Mouse (Mus musculus) forebrain, embryonic 12.5 days (tissue): Measurements from ENCODE around the gene Sox21. TPM values are rescaled to one million over a fixed set of nuclear protein-coding genes. Genes with fewer than 3 reads are reported as not detected.

Experiments
- ATAC-seq: fragments of 200-750 bp; cut with Nextera tagmentation; 2 replicates; pipeline ENCODE4 v1.8.0; 2017; ENCODE audit warnings: moderate TSS enrichment; ENCODE audit not compliant: low FRiP score
- H3K27ac ChIP-seq: fragments of 300-500 bp; sonication (generic); 2 replicates; pipeline ENCODE4 v1.5.1; 2016; ENCODE audit warnings: mild to moderate bottlenecking
- H3K27me3 ChIP-seq: fragments of 300-500 bp; sonication (generic); 2 replicates; pipeline ENCODE4 v1.6.1; 2016; ENCODE audit warnings: mild to moderate bottlenecking
- H3K36me3 ChIP-seq: fragments of 300-500 bp; sonication (generic); replicated peaks from 2 replicates; pipeline ENCODE4 v1.6.1; 2016; ENCODE audit warnings: mild to moderate bottlenecking
- H3K4me1 ChIP-seq: fragments of 300-500 bp; sonication (generic); 2 replicates; pipeline ENCODE4 v1.6.1; 2016
- H3K4me2 ChIP-seq: fragments of 300-500 bp; sonication (generic); 2 replicates; pipeline ENCODE4 v1.6.1; 2016; ENCODE audit warnings: mild to moderate bottlenecking, moderate library complexity
- H3K4me3 ChIP-seq: fragments of 300-500 bp; sonication (generic); replicated peaks from 2 replicates; pipeline ENCODE4 v1.5.1; 2016; ENCODE audit warnings: mild to moderate bottlenecking
- H3K9ac ChIP-seq: fragments of 300-500 bp; sonication (generic); 2 replicates; pipeline ENCODE4 v1.6.1; 2016; ENCODE audit warnings: mild to moderate bottlenecking
- H3K9me3 ChIP-seq: fragments of 300-500 bp; sonication (generic); 2 replicates; pipeline ENCODE4 v1.6.1; 2016
- WGBS: fragments of 180-500 bp; shearing (Covaris S2); methylation state at CpG from one replicate; pipeline ENCODE4 v1.1.7; 2016; 5-methylcytosine and 5-hydroxymethylcytosine counted together
- polyA plus RNA-seq: library from polyadenylated mRNA; unstranded; fragments of >200 nt; fragmentation: Nextera tagmentation; extraction: Ambion mirVana; gene quantifications from 2 replicates; pipeline ENCODE4 v1.2.1, GENCODE M21; 2016

Sox21 gene
- polyA plus RNA-seq, 1 experiment from 2014 or later, result 21.2 TPM

DNA sequence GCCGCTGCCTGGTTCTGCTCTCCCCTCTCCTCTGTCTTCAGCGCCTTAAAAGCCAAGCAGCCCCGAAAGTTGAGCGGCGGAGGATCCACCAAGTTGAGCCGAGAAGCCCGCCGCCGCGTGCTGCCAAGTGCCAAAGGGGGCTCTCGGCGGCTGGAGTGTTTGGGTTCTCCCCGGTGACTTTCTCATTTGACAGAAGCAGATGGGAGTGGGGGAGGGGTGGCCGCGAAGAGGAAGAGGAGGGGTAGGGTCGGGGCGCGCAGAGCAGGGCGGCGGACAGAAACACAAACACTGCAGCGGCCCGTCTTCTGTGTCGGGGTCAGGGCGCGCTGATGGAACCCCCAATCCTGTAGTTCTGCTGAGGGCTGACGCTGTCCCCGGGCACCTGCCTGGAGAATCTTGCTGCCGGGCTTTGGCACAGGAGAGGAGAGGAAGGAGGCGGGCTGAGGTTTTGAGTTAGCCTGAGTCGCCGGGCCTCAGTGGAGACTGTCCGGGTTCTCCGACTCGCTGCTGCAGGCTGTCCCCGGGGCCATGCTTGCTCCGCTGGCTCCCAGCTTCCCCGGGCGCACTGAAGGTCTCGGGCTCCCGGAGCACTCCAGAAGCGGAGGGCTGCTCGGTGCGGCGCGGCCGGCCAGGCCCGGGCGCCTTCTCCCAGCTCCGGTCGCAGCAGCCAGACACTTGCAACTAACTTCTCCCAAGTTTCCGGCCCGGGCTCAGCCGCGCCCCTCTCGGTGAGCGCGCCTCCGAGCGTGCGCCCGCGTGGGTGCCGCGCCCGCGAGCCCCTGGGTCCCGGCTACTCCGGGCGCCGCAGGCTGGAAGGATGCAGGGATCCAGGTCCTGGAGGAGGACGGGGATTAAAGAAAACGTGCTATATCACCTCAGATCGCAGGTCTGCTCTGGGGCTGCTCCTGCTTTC, 601 bp downstream of the Sox21 start:
- H3K9ac ChIP-seq, result peak overlapping the region; percentile 90
- peak overlapping the region; percentile 95 for H3K27ac ChIP-seq
- H3K4me1 ChIP-seq, result peaks cover 32% of the 10 kb centered on the region
- peak overlapping the region; percentile 83 for H3K4me3 ChIP-seq
- H3K9me3 ChIP-seq, result no peaks in the 10 kb centered on the region
- ATAC-seq, result peak; percentile 57
- peaks cover 28% of the 10 kb centered on the region for H3K27me3 ChIP-seq
- H3K36me3 ChIP-seq, result peaks cover 17% of the 10 kb centered on the region
- H3K4me2 ChIP-seq, result peak overlapping the region; percentile 75
- under 1% methylated on average over 73 of the region's 73 CpGs for WGBS

DNA sequence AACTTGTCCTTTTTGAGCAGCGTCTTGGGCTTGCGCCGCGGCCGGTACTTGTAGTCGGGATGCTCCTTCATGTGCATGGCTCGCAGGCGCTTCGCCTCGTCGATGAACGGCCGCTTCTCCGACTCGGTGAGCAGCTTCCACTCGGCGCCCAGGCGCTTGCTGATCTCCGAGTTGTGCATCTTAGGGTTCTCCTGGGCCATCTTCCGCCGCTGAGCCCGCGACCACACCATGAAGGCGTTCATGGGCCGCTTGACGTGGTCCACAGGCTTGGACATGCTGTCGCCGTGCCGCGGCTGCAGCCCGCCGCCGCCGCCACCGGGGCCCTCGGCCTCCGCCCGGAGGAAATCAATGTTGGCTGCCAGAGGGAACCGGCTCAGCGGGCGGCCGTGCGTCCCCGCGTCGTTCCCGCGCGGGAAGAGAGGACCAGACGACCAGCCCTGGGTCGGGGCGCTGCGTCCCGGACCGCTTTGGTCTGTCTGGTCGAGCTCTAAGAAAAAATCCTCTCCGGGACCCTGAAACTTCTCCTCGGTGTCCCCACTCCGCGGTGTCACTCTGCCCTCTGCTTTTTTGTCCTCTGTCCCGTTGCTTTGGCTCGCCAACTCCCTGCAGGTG, 1.4 kb downstream of the Sox21 start:
- Histone ChIP-seq H3K9me3 (no peaks in the 10 kb centered on the region), H3K27ac (peak overlapping the region; percentile 95), H3K4me3 (peak overlapping the region; percentile 83), H3K9ac (peak overlapping the region; percentile 90), H3K4me1 (peaks cover 37% of the 10 kb centered on the region), H3K4me2 (peak overlapping the region; percentile 75), H3K36me3 (peaks cover 17% of the 10 kb centered on the region), H3K27me3 (peaks cover 22% of the 10 kb centered on the region)
- no peak for ATAC-seq
- WGBS, result under 1% methylated on average over 62 of the region's 62 CpGs

DNA sequence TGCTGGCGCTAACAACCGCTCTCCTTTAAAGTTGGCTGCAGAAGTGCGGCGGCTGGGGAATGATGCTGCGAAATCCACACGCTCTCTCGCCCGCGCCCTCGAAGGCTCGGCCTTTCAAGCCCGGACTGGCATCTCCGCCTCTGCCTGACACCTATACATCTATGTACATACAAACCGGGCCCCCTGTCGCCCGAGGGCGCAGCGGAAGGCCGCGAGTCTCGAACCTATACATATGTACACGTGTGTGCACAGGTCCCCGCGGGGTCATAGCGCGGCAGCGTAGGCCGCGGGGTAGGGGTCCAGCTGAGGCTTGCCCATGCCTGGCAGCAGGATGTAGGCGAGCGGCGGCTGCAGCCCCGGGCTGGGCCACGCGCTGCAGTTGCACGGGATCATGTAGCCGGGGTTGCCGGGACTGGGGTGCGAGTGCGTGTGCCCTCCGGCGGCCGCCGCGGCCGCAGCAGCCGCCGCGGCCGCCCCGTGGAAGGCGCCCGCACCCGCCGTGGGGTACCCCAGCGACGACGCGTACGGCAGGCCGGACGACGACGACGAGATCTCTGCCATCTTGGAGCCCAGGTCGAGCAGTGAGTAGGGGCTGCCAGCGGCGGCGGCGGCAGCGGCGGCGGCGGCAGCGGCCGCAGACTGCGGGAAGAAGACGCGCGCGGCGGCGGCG, 2.2 kb downstream of the Sox21 start:
- no peak for ATAC-seq
- Histone ChIP-seq H3K27ac (peak overlapping the region; percentile 95), H3K9me3 (no peaks in the 10 kb centered on the region), H3K27me3 (peaks cover 17% of the 10 kb centered on the region), H3K36me3 (peaks cover 17% of the 10 kb centered on the region), H3K4me1 (peaks cover 40% of the 10 kb centered on the region), H3K9ac (peak overlapping the region; percentile 90), H3K4me2 (peak overlapping the region; percentile 75), H3K4me3 (peak overlapping the region; percentile 83)
- under 1% methylated on average over 75 of the region's 84 CpGs for WGBS

DNA sequence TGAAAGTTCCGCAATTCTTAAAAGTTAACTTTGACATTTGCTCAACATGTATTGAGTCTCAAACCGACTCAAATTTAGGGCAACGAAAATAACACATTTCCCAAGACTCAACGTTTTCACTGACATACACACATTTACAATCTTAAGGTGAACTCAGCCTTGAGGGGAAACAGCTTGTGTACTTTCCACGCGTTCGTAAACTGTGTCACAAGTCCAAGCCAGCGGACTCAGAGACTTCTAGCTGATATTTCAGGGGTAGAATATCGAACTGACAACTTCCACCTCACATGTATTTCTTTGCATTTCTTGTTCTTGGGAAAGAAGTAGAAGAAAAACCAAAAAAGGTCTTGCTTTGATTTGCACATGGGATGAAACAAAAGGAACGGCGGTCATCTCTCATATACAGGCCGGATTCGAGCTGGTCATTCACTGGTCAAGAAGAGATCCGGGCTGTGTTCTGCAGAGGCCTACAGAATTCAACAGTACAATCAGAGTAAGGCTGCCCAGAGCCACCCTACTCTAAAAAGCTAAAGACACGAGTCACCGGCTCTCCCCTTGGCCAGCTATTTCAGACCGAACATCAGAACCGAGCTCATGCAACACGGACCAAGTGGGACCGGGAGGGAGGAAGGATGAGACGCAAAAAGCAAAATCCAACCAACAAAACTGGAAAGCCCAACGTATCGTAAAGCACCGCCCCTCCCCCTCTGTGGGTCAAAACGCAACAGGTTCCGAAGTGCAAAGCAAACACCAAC, 2.9 kb downstream of the Sox21 start:
- ATAC-seq, result no peak
- Histone ChIP-seq H3K9me3 (no peaks in the 10 kb centered on the region), H3K4me2 (peak overlapping the region; percentile 75), H3K36me3 (peaks cover 17% of the 10 kb centered on the region), H3K4me3 (peak overlapping the region; percentile 83), H3K27ac (peak overlapping the region; percentile 95), H3K9ac (peak overlapping the region; percentile 90), H3K4me1 (peaks cover 44% of the 10 kb centered on the region), H3K27me3 (peaks cover 17% of the 10 kb centered on the region)
- WGBS, result 1% methylated on average over 26 of the region's 26 CpGs

DNA sequence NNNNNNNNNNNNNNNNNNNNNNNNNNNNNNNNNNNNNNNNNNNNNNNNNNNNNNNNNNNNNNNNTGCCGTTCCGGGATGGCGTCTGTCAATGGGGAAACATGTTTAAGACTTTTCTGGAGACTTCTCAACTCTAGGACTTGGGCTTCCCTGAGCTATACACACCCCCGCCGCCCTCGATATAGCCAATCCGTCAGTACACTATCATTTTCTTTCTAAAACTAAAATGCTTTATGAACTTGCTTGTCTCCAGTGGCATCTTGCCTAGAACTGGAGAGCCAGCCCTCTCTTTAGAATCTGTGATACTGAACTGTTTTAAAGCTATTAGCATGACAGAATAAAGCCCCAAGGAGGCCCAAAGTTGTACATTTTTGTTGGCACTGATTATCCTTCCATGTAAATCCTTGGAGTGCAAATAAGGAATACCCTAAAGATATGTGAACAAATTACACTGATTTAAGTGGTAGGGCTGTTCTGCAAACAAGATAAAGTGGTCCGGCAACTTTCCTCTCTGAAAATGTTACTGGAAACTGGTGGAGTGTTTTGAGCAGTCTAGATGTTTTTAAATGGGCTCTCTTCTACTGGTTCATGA, 4.4 kb downstream of the Sox21 start:
- Histone ChIP-seq H3K9me3 (no peaks in the 10 kb centered on the region), H3K9ac (peak overlapping the region; percentile 47), H3K4me3 (peak overlapping the region; percentile 32), H3K27me3 (peaks cover 28% of the 10 kb centered on the region), H3K27ac (peak overlapping the region; percentile 92), H3K4me2 (peak overlapping the region; percentile 64), H3K4me1 (peaks cover 59% of the 10 kb centered on the region), H3K36me3 (peaks cover 17% of the 10 kb centered on the region)
- under 1% methylated on average over 8 of the region's 8 CpGs for WGBS
- no peak for ATAC-seq

DNA sequence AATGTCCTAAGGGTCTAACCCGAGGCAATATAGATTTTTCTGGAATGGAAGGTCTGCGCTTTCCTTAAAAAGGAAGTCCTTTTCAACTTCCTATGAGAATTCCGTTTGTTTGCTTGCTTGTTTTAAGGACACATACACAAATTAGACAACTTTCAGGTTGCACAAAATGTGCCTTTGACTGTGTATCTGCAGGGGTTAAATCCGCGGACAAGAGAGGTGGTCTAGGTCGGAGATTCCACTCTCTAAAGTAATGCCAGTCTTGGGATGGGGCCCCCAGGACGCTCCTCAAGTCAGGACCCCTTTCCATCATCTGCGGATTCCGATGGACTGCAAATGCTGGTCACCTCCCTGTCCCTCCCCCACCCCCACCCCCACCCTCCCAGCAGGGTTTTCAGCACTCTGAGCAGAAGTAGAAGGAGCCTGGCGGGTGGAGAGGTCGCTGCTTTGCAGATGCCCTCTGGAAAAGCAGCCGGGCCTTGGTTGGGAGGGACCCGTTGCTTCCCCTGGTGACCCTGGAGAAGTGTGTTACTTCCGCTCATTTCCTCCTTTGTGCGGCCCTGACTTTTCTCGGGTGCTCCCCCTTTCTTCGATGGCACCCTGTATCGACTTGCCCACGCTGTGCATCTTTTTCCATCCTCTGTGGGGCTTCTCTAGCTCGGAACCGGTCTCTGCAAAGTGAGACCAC, 10.2 kb downstream of the Sox21 start:
- 1% methylated on average over 21 of the region's 21 CpGs for WGBS
- H3K9me3 ChIP-seq, result no peaks in the 10 kb centered on the region
- no peaks in the 10 kb centered on the region for H3K36me3 ChIP-seq
- H3K4me3 ChIP-seq, result peak overlapping the region; percentile 21; the same call in 1 of the 2 replicates
- no peak for ATAC-seq
- peak overlapping the region; percentile 19; the same call in 1 of the 2 replicates for H3K27ac ChIP-seq
- H3K9ac ChIP-seq, result no peak overlapping the region
- H3K27me3 ChIP-seq, result peaks cover 68% of the 10 kb centered on the region
- H3K4me1 ChIP-seq, result peaks cover 57% of the 10 kb centered on the region
- peak overlapping the region; percentile 50 for H3K4me2 ChIP-seq

DNA sequence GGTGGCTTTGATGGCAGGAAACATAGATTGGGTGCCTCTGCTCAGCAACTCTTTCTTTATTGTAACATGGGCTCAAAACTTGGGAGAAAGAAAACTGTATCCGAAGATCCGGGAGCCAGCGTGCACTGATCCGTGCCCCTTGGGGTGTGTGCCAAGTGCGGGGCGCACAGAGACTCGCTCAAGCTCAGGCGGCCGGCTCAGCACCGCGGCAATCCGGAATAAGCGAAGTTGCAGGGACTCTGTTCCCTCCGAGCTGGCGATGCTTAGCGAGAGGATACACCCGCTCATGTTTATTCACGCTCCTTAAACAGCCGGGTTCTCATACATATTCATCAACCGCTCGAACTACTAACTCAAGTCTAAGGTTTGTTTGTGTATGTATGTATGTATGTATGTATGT, 10.9 kb downstream of the Sox21 start:
- no peak overlapping the region for H3K27ac ChIP-seq
- peak overlapping the region; percentile 50 for H3K4me2 ChIP-seq
- peak overlapping the region; percentile 34; the same call in 1 of the 2 replicates for H3K9ac ChIP-seq
- no peaks in the 10 kb centered on the region for H3K36me3 ChIP-seq
- under 1% methylated on average over 21 of the region's 21 CpGs for WGBS
- ATAC-seq, result peak; percentile 33
- H3K9me3 ChIP-seq, result no peaks in the 10 kb centered on the region
- peak overlapping the region; percentile 21 for H3K4me3 ChIP-seq
- H3K4me1 ChIP-seq, result peaks cover 50% of the 10 kb centered on the region
- peaks cover 74% of the 10 kb centered on the region for H3K27me3 ChIP-seq

DNA sequence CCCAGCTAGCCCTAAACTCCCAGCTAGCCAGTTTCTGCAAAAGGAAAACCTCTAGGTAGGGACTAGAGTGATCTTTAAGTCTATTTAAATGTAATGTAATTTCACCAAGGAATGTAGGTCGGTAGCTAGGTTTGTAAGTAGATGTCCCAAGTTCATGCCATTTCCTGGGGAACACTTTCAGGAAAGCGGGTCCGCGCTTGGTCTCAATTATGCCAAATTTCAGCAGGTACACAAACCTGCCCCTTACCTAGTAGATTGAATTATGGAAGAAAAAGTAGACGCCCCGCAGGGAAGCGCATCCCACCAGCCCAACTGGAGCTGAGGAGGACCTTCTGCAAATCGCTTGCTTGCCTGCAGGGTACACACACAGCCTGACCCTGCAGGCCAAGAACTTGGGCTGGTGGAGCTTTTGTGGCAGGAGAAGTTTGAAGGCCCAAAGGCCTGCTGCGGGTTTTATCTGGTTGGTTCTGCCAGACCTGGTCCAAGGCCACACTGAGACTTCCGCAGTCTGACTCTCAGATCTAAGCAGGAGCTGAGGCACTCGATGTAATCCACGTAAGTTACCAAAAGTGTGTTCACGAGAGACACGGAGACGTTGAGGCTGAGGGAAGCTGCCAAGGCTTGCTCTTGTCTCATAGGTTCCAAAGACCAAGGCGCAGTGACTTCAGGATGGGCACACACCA, 11.6 kb downstream of the Sox21 start:
- peak overlapping the region; percentile 50 for H3K4me2 ChIP-seq
- H3K4me1 ChIP-seq, result peaks cover 49% of the 10 kb centered on the region
- no peaks in the 10 kb centered on the region for H3K9me3 ChIP-seq
- H3K27me3 ChIP-seq, result peaks cover 78% of the 10 kb centered on the region
- 26% methylated on average over 16 of the region's 16 CpGs for WGBS
- ATAC-seq, result no peak
- no peaks in the 10 kb centered on the region for H3K36me3 ChIP-seq
- H3K4me3 ChIP-seq, result no peak overlapping the region; the same call in 1 of the 2 replicates
- no peak overlapping the region for H3K27ac ChIP-seq
- H3K9ac ChIP-seq, result peak overlapping the region; percentile 34; the same call in 1 of the 2 replicates

DNA sequence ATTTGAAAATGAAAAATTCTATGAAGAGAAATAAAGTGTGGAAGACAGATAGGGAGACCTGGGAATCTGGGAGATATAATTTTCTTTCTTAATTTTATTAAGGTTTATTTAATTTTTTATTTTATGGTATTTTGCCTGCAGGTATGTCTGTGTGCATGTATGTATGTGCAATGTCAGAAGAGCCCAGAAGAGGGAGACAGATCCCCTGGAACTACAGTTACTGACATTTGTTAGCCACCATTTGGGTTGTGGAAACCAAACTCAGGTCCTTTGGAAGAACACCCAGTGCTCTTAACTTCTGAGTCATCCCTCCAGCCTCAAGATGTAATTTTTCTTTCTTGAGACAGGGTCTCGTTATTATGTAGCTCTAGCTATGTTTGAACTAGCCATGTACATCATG, 15.9 kb downstream of the Sox21 start:
- 94% methylated on average over 1 of the region's 1 CpGs for WGBS
- Histone ChIP-seq H3K4me3 (no peak overlapping the region), H3K9ac (no peak overlapping the region), H3K4me2 (no peak overlapping the region), H3K36me3 (no peaks in the 10 kb centered on the region), H3K9me3 (no peaks in the 10 kb centered on the region), H3K27ac (no peak overlapping the region), H3K27me3 (peaks cover 86% of the 10 kb centered on the region), H3K4me1 (peaks cover 9% of the 10 kb centered on the region)
- ATAC-seq, result no peak

DNA sequence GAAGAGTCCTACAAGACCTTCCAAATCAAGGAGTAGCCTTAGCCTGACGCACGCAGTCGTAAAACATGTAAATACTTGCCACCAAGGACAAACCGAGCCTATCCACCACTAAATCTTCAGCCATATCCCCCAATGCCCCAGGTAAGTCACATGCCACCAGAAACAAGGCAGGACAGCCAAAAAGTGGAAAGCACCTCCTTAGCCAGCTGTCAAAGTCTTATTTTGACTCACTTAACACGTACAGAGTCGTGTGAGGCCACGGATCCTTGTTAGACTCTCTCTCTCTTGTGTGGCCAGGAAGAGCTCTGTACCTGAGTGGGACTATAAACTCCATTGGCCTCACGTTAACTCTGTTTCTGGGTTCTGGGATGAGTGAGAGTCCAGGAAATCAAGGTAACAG, 20.0 kb downstream of the Sox21 start:
- Histone ChIP-seq H3K4me1 (0 out of 2 replicates have a peak, but pooled peaks cover 5% of the 10 kb centered on the region), H3K9me3 (no peaks in the 10 kb centered on the region), H3K4me3 (no peak overlapping the region), H3K27me3 (peaks cover 80% of the 10 kb centered on the region), H3K36me3 (no peaks in the 10 kb centered on the region), H3K27ac (no peak overlapping the region), H3K4me2 (no peak overlapping the region), H3K9ac (no peak overlapping the region)
- 95% methylated on average over 8 of the region's 8 CpGs for WGBS
- ATAC-seq, result no peak
